ENCODE assay signal across 8 mouse cellular contexts in genomic region chr19:15947237-15947636, GRCm38 (mm10). TPM values are rescaled to one million over a fixed set of nuclear protein-coding genes. Genes with fewer than 3 reads are reported as not detected.
DNase-seq lines count a peak whose midpoint lies in the region; ATAC-seq and TF ChIP-seq lines count a peak whose summit lies in the region.

Gene Psat1, minus strand, starts transcription at chr19:15947337.

- H3K4me2 ChIP-seq in liver, embryonic 12.5 days, result no peak within 1 kb of the TSS

- no peak within 1 kb of the TSS for H3K27ac ChIP-seq in bone marrow macrophage, adult 2 months (ENCODE audit: insufficient read depth, low read depth, low read length)
- H3K27ac ChIP-seq in hindbrain, embryonic 10.5 days, result no peak within 1 kb of the TSS
- no peak within 1 kb of the TSS for H3K27ac ChIP-seq in liver, embryonic 12.5 days

- H3K4me3 ChIP-seq in bone marrow macrophage, adult 2 months (ENCODE audit: insufficient read depth, low read length), result no peak within 1 kb of the TSS
- H3K4me3 ChIP-seq in hindbrain, embryonic 10.5 days, result no peak within 1 kb of the TSS
- no peak within 1 kb of the TSS for H3K4me3 ChIP-seq in liver, embryonic 12.5 days

- TF ChIP-seq CTCF in bone marrow macrophage, adult 2 months (IDR thresholded peaks at IDR 0.05; ENCODE audit: low read depth, low read length), result no peak

- H3K27me3 ChIP-seq in hindbrain, embryonic 10.5 days (ENCODE audit: insufficient read depth, poor library complexity, severe bottlenecking), result no peaks in the 10 kb centered on the region
- H3K27me3 ChIP-seq in liver, embryonic 12.5 days (replicated peaks), result no peaks in the 10 kb centered on the region

- peaks cover 11% of the 10 kb centered on the region for H3K4me1 ChIP-seq in bone marrow macrophage, adult 2 months (ENCODE audit: control insufficient read depth, insufficient read depth, low read length)
- peaks cover 6% of the 10 kb centered on the region; the same call in 1 of the 2 replicates for H3K4me1 ChIP-seq in hindbrain, embryonic 10.5 days (replicated peaks)
- no peaks in the 10 kb centered on the region for H3K4me1 ChIP-seq in liver, embryonic 12.5 days

- 87% methylated on average over 7 of the region's 7 CpGs for WGBS in hindbrain, embryonic 10.5 days
- WGBS in liver, embryonic 12.5 days (ENCODE audit: insufficient replicate concordance), result 57% methylated on average over 7 of the region's 7 CpGs

- ATAC-seq in liver, embryonic 12.5 days, result no peak

- no peaks in the 10 kb centered on the region for H3K9me3 ChIP-seq in hindbrain, embryonic 10.5 days
- H3K9me3 ChIP-seq in liver, embryonic 12.5 days (replicated peaks), result no peaks in the 10 kb centered on the region

- DNase-seq in left cerebral cortex, adult 18-20 months (ENCODE audit: low spot score in 2 of 2), result no peak
- DNase-seq in left cerebral cortex, adult 11 months (ENCODE audit: low spot score), result no peak
- no peak for DNase-seq in hindbrain, embryonic 10.5 days (ENCODE audit: low spot score)
- DNase-seq in urinary bladder, postnatal 14 days (ENCODE audit: low spot score), result no peak
- DNase-seq in frontal cortex, postnatal 25 days (ENCODE audit: low spot score in 2 of 2), result no peak
- no peak for DNase-seq in Muller cell, postnatal 12 days (ENCODE audit: inconsistent ontology term)

- no peaks in the 10 kb centered on the region for H3K36me3 ChIP-seq in hindbrain, embryonic 10.5 days
- H3K36me3 ChIP-seq in liver, embryonic 12.5 days, result no peaks in the 10 kb centered on the region

- TF ChIP-seq POLR2A in bone marrow macrophage, adult 2 months (IDR thresholded peaks at IDR 0.05; ENCODE audit: borderline replicate concordance, low read depth, low read length), result no peak

- no peak within 1 kb of the TSS for H3K9ac ChIP-seq in liver, embryonic 12.5 days

RNA-seq across cellular contexts. Expression of gene Psat1, which starts in this region (rescaled TPM):
- 100 to 1,000 TPM in 1 of 2 experiments, 10 to 100 TPM in 1; 96.4 to 113 TPM for total RNA-seq in left cerebral cortex, adult 18-20 months (2021)
- 10.1 and 12.9 TPM in 2 replicates for polyA plus RNA-seq in bone marrow macrophage, adult 2 months (2012; ENCODE audit: insufficient read depth, insufficient read length, missing spikeins)
- 104 and 131 TPM in 2 replicates for polyA plus RNA-seq in hindbrain, embryonic 10.5 days (2016; fragmentation: Nextera tagmentation; extraction: Ambion mirVana)
- polyA plus RNA-seq in liver, embryonic 12.5 days (2016; fragmentation: Nextera tagmentation; extraction: Ambion mirVana), result 181 and 191 TPM in 2 replicates
